Mouse (Mus musculus): ENCODE measurements at regions not wholly inside any gene's neighbourhood (a gene's known extent, or its start where the extent isn't known, plus 50 kb on each side); places are given as distances from the start of the nearest gene placed in this dataset.

DNA sequence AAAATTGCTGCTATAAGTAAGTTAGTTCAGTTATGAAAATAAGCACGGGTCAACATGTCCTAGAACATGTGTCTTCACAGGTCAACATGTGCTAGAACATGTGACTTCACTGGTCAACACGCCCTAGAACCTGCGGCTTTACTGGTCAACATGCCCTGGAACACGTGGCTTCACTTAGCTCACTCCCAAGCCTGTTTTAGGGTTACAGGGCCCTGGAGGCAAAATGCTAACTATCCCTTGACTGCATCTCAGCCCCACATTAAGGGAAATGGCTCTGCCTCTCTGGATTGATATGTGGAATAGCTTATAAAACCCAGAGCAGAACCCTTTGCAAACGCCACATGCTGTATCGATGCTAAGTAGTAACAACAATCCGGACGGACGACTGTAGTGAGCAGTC lies 67.8 kb downstream of the Nkx6-1 start:
- ATAC-seq (replicated peaks; ENCODE audit: poor library complexity): no peak

DNA sequence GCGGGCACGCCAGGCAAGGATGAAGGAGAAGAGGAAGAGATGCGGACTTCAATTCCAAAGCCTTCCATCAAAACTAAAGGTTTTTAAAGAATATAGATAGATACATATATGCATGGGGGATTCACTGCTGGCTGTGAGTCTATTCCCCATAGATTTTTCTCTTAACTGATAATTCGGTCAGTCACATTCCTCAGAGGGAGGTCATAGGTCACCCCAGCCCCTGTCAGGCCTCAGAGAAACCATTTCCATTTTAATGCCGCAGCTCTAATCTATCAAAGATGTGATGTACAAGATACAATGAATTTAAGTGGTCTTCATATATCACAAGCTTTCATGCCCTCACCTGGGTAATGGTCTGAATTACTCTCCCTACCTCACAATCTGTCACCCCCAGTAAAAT lies 73.6 kb downstream of the Nkx6-1 start:
- no peak for ATAC-seq (replicated peaks; ENCODE audit: poor library complexity)

DNA sequence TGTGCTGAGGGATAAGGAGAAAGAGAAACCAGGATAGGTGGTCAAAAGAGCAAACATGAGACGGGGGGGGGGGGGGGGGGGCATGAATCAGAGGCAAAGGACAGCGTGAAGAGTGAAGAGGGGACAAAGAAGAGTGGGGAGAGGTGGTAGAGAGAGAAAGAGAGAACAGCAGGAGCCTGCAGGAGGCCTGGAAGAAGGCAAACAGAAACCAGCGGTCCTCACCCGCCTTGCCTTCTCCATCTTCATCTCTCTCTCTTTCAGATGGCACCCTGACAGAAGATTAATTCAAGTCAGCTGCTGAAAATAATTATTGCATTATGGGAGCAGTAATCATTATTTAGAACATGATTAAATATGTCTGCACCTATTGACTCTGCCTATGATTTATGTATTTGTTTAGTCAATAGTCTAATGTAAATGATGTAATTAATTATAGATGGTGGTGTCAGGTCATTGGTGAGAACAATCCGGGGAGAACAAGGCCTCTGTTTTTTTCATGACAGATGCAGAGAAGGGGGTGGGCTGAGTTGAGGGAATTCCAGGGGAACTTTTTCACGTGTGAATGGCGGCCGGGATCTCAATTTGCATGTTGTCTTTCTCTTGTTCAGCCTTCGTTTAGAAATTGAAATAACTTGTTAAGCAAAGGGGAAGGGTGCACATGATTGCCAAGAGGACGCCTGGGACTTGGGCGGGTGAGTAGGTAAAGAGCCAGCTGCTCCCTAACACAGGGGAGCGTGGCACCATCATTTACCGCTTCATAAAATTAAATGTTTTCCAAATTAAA lies 74.3 kb downstream of the Nkx6-1 start:
- ATAC-seq (replicated peaks; ENCODE audit: poor library complexity): no peak

DNA sequence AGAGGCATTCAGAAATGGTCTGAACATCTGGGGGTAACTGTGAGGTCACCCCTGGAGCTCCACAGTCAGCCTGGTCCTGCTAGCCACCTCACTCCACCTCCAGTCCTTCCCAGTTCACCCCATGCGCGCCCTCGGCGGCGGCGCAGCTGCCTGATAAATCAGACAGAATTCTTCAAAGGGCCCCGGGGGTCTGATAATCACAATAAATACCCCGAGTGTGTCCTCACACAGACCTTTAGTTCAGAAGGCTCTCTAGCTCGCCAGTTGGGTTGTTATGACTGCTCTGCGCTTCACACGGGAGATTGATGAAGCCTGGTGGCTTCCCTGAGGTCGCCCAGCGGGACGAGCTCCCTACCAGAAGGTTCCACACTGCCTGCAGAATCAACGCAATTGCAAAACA lies 91.8 kb downstream of the Nkx6-1 start:
- no peak for ATAC-seq (replicated peaks; ENCODE audit: poor library complexity)

DNA sequence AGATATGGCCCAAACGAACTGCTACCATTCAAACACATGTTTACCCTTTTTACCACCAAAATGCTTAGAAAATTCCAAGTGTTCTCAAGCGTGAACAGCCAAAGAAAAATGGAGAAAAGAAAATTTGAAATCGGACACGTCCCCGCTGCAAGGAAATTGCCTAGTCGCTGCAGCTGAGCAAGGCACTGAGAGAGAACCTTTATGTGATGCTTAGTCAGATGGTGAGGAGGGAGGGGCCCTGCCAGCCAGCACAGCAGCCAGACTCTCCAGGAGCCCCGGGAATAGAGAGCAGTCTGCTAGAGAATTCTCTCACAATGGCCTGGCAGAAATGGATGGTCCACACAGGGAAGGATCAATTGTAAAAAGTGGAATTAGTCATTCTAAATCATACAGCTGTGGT lies 99.0 kb downstream of the Nkx6-1 start:
- ATAC-seq (replicated peaks; ENCODE audit: poor library complexity): no peak

DNA sequence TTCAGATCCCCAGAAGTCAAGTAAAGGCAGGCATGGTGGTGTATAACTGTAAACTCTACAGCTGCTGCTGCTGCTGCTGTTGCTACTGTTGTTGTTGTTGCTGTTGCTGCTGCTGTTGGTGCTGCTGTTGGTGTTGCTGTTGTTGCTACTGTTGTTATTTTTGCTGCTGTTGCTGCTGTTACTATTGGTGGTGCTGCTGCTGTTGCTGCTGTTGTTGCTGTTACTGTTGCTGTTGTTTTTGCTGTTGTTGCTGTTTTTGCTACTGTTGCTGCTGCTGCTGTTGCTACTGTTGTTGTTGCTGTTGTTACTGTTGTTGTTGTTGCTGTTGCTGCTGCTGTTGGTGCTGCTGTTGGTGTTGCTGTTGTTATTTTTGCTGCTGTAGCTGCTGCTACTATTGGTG lies 104.4 kb downstream of the Nkx6-1 start:
- no peak for ATAC-seq (replicated peaks; ENCODE audit: poor library complexity)

DNA sequence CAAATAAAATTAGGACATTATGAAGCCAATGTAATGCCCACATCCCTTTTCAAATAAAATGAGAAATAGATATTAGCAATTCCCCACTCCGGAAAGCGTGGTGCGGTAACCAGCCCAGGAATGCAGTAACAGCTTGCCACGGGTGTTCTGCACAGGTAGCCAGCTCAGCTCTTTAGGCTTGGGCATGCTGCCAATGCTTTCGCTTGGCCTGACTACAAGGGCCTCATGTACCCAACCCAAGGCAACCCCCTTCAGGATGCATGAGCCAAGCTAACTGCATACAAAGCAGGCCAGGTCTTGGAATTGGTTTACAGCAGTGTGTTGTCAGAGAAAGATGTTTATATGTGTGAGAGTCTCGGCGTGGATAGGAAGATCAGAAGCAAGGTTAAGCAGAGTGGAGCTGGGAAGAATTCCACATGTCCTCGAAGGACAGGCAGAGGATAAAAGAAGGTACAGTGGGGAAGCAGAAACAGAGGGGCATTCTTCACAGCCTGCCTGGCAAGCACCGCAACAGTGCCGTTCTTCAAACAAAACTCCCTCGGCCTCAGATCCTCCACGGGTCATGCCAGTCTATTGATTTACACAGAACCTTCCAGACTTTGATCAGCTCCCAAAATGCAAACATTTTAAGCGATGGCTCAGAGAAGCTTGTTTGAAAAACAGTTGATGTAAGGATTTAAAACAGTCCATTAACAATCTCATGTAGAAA lies 106.4 kb downstream of the Nkx6-1 start:
- ATAC-seq (replicated peaks; ENCODE audit: poor library complexity): no peak

DNA sequence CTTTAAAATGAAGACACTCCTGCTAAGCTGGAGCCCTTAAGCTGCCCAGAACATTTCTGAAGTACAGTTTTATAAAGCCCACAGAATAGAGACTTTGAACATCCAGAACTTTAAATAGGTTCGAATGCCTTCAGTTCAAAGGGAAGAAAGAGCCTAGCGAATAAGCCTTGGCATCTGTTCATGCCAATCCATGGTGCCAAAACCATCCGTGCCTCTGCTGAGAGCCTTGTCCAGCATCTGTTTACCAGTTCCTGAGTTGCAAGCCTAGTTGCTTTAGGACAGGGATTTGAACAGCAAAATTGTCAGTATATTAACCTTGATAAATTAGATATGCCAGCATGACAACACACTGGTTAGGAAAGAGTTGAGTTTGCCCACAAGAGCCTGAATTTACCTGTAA lies 107.6 kb downstream of the Nkx6-1 start:
- ATAC-seq (replicated peaks; ENCODE audit: poor library complexity): no peak

DNA sequence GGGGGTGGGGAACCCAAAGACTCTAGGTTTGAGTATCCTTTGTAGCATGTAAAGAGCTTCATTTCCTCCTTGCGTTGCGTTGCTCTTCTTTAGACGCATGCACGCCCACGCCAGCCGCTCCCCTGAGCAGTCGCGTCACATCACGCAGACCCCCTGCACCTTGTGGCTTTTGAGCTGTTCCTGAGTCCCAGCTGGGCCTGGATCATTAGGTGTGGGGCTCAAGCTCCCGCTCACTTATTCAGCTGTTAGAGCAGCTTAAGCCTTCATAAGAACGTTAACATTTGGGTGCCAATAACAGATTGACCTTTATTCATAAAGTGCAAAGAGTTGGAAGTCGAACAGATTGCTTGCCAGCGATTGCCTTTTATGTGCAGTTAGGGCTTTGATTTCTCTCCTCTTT lies 121.5 kb downstream of the Nkx6-1 start:
- ATAC-seq (replicated peaks; ENCODE audit: poor library complexity): no peak

DNA sequence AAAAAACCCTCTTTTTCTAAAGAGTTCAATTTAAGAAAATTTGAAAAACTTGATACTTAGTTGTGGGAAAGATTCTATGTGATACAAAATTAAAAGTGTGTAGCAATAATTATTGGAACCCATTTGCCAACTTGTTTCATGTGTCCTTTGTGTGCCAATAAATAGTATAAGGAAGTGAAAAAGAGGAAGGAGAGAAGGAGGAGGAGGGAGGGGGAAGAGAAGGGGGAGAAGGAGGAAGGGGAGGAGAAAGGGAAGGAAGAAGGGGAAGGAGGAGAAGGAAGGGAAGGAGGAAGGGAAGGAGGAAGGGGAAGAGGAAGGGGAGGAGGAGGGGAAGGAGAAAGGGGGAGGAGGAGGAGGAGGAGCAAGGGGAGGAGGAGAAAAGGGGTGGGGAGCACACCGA lies 125.0 kb downstream of the Nkx6-1 start:
- ATAC-seq (replicated peaks; ENCODE audit: poor library complexity): peak; percentile 83

DNA sequence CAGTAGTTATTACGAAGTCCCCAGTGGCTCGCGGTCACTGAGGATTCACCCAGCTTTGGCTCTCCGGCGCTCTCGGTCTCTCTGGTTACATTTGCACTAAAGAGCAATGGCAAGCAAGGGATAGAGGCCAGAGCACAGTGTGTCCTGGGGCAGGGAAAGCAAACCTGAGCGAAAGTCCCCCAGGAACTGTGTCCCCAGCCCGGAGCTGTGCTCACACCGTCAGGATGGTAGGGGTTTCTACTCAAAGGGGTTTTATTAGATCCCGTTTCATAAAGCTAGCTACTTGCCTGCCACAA lies 125.6 kb downstream of the Nkx6-1 start:
- ATAC-seq (replicated peaks; ENCODE audit: poor library complexity): no peak; the same call in 1 of the 2 replicates

DNA sequence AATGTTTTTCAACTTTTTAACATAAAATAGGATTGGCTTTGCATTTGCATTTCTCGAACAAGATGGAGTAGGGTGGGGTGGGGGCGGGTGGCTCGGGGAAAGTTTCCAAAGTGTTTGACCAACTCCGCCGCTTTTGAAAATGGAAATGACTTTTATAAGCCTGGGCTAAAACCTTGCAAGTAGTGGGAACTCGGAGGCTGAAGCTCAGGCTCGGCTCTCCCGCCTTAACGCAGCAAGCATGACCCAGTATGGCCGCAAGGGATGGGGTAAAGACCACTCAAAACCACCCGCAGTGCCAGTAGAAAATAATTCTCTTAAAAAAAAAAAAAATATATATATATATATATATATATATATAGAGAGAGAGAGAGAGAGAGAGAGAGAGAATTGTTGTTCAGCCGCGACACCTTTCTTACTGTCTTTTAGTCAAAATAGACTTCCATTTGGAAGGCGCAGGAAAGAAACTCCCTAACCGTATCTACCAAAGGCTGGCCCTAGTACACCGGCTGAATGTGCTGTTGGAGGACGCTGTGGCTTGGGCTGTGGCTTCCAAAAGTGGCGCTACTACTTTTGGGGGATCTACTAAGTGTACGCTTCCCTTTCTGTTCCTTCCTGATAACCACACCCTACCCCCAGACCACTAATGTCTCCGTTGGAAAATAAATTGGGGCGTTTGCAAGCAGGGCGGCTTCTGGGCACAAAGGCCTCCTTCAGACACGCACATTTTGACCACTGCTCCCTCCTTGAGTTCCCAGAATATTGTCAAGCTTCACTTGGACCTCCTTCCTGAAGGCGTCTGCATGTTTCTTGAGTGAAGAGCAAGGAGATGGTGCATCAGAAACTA lies 126.2 kb downstream of the Nkx6-1 start:
- ATAC-seq (replicated peaks; ENCODE audit: poor library complexity): peak; percentile 70

DNA sequence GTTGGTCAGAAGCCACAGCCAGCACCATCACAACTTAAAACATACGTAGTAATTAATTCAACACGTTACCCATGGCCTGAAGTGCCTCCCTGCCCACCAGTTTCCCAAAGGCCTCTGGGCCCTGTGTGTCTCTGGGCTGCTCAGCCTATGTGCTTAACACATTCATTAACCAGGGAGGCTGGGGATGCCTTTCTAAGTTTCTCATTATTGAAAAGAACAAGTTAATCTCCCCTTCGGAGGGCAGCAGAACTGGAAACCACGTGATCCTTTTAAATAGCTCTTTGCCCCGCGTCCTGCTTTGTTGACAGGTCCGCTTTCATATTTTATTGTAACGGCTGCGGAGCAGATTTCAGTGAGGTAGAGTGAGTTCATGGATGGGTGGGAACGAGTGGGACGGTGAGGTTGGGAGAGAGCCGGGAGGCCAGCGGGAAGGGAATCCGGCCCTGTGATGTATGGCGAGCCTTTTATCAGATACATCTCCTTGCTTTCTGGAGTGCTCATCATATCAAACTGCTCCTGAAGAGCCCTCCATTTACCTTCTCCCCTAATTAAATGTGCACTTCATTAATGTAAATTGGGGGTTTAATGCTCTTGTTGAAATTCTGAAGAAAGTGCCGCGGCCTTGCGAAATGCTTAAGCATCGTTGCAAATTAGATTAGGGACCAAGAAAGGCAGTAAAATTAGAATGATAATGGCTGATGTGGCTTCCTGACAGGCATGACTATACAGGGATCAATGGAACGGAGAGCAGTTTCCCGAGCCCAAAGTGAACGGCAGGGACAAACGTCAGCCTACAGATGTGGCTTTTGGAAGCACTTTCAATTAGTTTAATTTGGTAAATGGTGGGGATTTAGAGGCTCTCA lies 127.0 kb downstream of the Nkx6-1 start:
- ATAC-seq (replicated peaks; ENCODE audit: poor library complexity): no peak

DNA sequence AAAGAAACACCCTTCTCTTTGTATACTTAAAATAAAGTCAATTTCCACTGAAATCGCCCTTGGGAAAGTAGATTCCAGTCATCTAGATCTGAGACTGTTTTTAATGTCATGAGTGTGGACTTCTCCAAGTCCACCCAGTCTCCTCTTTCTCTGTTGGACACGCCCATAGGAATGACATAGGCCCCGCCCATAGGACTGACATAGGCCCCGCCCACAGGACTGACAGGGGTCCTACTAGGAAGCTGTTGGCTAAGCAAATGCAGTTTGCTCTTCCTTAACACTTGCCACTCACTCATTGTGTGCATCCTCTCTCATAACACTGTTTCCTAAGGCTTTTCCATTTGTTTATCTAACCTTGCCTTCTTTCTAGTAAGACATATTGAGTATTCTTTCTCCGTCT lies 129.3 kb downstream of the Nkx6-1 start:
- ATAC-seq (replicated peaks; ENCODE audit: poor library complexity): no peak

DNA sequence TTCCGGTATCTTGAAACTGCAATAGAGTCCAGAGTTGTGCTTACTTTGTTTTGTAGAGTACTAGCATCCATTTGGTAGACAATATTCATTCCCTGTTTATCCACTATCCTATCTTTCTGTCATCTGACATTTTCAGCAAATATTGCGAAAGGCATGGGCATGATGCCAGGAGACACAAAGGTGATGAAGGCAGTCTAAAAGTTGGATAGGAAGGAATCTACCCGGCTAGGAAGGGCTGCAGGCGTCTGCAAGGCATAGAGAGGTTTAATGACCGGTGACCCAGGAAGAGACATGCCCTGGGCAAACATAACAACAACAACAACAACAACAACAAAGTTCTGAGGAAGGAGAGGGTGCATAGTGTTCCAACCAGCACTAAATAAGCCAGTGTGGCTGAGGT lies 139.4 kb downstream of the Nkx6-1 start:
- no peak for ATAC-seq (replicated peaks; ENCODE audit: poor library complexity)

DNA sequence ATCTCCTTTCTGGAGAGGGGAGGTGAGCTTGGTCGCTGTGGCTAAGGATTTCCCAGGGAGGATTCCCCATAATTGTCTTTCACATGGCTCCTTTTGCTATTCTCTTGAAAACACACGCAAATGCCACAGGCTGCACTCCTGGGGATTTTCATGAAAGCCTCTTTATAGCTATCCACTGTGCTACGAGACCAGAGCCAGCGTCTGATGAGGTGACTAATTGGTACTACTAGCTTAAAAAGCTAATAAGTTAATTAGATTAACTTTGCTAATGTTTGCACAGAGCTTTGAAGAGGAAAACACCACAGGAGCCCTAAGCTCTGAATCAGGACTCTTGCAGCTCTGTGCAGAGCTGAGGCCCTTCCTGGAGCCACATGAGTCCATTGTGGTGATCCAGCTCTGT lies 140.1 kb downstream of the Nkx6-1 start:
- no peak for ATAC-seq (replicated peaks; ENCODE audit: poor library complexity)

DNA sequence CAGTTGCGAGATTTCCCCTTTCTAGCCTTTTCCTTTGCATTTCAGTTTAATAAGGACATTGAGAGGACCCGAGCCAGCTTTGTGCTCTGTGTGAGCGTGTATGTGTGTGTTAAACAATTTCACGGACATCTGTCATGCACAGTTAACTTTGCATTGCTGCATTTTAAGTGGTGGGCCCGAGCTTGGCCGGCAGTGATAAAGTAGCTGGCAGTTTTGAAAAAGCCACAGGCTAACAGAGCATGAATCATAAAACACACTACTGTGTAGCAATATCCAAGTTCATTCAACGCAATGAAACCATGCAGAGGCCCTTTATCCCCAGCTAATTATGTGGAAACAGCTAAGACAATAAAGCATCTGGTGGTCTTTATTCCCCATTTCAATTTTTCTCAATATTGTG lies 140.9 kb downstream of the Nkx6-1 start:
- ATAC-seq (replicated peaks; ENCODE audit: poor library complexity): no peak

DNA sequence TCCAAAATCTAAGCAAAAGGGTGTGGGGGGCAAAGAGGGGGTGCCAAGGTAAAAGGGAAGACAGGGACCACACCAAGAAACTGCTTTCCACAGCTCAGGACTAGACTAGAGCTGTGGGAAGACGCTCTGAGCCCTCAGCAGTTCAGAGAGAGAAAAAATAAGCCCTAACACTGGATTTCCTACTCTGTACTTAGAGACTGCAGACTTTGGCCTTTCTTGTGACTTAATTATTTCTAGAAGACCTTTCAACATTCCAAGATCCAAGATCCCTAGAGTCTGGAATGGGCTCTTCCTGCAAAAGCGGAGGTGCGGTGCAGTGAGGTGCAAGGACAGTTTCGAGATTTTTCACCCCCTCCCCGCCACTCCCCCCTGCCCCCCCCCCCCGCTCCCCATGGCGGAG lies 141.3 kb downstream of the Nkx6-1 start:
- ATAC-seq (replicated peaks; ENCODE audit: poor library complexity): no peak

DNA sequence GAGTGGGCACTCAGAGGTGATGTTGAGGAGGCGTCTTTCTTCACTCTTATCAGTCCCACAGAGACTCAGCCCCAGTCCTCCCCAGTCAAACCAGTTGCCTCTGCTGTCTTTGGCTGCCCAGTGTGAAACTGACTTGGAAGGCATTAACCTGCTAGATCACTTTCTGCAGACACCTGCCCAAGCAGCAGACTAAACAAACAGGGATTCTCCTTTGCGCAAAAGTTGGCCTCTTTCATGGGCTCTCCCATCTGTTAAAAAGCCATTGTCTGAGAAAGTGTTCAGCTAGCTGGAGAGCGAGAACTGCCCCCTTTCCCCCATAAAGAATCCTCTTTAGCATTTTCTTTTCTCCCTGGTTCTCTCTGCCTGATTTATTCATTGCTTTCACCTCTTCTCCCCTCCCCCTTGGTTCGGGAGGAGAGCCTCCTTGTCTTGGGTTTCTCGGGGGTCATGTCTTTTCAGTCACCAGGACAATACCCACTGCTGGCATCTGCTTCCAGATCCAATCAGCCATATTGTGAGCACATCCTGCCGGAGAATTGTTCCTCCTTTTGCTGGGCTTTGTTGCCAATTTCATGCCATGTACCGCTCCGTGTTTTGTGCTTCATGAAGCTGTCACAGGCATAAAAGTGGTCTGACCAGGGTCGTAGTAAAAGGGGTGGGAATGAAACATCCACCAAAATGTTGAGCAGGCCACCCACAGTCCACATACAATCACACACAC lies 143.7 kb downstream of the Nkx6-1 start:
- ATAC-seq (replicated peaks; ENCODE audit: poor library complexity): no peak

DNA sequence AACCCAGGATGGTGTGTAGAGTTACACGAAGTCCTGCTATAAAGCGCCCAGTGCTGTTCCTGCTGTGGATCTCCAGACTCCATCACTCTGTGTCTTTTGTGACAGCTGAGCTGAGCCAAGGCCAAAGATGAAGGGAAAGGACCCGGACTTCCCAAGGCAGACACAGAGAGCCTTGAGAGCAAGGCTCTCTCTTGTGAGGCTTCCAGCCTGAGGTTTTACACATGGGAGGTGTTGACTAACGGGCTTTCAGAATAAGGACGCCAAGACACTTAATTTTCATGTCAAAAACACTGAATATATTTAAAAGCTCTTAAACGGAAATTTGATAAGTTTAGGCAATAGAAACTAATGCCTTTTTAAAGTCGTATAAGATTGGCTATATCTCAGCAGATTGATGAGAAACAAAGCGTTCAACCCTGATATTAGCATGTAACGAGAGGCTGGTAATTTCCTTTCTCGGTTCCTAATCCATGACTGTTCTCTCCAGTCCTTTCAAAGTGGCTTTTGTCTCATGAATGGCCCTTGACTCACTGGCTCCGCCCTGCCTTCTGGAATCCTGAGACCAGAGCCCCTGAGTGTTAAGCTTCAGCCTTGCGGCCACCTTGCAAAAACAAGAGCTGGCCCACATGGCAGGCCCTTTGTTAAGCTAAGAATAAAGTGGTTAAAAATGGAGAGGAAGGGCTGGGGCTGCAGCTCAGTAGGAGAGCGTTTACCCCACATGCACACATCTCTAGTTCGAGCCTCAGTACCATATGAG lies 145.8 kb downstream of the Nkx6-1 start:
- ATAC-seq (replicated peaks; ENCODE audit: poor library complexity): no peak

Data from megakaryocyte progenitor cell, adult 5-6 weeks (primary cell).